Mouse (Mus musculus) fibroblast of lung, adult 2 months (primary cell): Measurements from ENCODE around the gene Cobl.

Source experiments
- DNase-seq: peaks from one replicate; pipeline ENCODE4 v3.0.0-alpha.2; 2011; ENCODE audit warnings: low read depth

The Cobl gene

GRCm38 (mm10) chr11:12464181-12465162 lies at the start of gene Cobl:
Gene Cobl, minus strand, starts transcription at chr11:12464960.
- no peak for DNase-seq

GRCm38 (mm10) chr11:12513796-12514195 lies 49.0 kb upstream of the Cobl start:
- no peak for DNase-seq

DNA sequence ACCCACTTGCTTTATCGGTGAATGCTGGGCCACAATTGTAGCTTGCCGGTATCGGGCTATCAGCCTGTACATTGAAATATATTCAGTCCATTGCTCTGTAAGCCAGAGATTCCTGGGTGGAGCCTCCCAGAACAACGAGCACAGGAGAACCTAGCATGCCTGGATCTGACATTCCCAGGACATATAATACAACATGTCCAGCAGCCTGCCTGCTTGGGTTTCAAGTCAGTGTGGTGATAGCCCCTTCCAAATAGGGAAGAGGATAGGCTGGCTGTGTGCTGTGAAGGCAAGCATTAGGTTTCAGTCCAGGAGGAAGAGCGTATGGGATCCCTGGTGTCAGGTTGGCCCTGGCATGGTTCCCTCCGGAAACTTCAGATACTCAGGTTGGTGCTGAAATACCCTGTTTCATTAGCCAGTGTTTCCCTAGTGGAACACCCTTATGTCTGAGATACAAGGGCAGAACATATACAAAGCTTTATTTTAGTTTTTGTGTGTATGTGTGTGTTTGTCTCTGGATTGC lies 41.7 kb upstream of the Cobl start:
- no peak for DNase-seq

- DNase-seq: no peak
These were observed 39.0 kb upstream of the Cobl start for GRCm38 (mm10) chr11:12503756-12504155.

- DNase-seq: no peak
These were observed 37.0 kb upstream of the Cobl start for GRCm38 (mm10) chr11:12501721-12502120.

DNA sequence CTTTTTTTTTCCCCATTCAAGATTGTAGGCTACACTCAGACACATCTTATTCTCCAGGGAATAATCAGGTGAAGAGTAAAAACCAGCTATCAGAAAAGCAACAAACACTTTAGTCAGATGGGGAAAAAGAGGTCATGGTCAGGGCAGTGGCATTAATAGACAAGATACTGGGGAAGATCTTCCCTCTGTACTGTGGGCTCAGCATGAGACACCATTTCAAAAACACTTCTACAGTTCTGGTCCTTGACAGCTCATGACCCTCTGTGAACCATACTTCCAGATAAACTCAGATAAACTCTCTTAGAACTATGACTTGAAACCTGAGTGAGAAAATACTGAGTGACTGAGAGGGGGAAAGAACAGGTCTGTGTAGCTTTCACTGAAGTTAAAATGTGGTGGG lies 29.0 kb upstream of the Cobl start:
- DNase-seq: no peak

DNA sequence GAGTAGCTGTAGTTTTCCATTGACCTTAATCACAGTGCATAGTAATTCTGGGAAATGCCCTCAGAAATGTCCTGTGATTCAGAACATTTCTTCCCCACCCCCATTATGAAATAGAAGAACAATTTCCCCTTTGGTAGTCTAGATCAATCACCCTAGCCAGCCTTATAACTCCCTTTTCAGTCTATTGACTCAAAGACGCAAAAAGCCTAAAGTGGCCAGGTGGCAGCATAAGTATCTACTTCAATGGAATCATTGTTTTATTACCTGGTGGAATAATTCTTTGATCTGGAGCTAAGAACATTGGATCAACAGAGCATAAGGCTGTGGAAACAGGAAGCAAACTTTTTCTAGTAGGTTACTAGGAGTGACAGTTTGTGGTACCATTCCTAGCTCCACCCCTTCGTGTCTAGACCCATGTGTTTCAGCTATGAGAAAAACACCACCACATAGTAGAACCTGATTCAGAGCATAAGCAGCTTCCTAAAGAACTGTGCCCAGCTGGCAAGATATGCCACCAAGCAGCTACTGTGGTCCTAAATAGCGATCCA lies 15.2 kb upstream of the Cobl start:
- peak; percentile 40 for DNase-seq

DNA sequence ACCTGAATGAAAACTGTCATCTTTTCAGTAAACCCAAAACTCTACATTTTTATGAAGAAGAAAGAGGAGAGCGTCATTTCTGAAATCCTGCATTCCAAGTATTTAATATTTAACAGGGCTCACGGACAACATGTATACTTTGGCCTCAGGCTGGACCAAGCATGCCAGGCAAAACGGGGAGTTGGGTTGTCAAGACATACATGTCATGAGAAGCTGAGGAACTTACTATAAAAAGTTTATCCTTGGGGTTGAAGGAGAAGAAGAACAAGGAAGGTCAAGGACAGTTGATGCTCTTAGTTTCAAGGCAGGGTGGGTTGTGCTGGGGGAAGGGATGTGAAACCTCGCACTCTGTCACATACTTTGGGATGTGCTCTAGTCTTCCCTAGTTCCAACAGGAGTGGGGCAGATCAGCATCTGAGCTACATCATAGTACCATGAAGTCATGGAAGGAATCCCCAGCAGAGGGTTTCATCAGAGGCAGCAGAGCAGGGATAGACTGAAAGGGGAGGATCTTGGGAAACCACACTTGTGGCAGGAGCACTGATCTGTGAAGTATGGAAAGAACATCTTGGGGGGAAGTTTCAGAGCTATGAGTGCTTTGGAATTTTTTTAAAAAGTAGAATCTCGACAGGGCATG lies 9.7 kb upstream of the Cobl start:
- no peak for DNase-seq

DNA sequence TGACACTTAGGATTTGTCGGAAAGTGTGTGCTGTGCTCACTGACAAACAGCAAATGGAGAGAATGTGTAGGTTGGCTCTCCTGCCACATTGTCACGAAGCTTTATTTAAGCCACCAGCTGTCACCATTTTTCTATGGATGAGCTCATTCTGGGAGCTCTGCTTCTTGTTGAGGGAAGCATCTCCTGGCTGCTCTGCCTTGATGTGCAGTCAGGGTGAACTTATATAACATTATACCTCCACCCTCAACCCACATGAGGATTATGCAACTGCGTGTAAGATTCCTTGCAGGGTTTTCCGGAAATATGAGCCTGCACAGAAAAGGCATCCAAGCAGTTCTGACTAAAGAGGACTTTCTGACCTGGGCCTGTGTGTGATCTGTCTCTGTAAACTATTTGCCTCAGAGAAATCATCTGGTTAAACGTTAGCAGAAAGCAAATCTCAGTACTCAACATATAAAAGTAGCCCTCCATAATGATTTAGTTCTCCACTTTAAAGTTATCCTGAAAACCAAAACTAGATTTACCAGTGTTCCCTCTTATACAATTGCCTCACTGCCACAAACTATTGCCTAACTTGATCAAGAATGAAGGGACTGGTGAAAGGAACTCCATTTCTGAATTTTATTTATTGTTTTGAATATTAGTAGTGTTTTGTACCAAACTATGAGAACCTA lies 9.0 kb upstream of the Cobl start:
- no peak for DNase-seq

GRCm38 (mm10) chr11:12469638-12470037 lies 4.9 kb upstream of the Cobl start:
- DNase-seq: no peak

GRCm38 (mm10) chr11:12468661-12469060 lies 3.9 kb upstream of the Cobl start:
- no peak for DNase-seq

GRCm38 (mm10) chr11:12467836-12468235 lies 3.1 kb upstream of the Cobl start:
- no peak for DNase-seq

DNA sequence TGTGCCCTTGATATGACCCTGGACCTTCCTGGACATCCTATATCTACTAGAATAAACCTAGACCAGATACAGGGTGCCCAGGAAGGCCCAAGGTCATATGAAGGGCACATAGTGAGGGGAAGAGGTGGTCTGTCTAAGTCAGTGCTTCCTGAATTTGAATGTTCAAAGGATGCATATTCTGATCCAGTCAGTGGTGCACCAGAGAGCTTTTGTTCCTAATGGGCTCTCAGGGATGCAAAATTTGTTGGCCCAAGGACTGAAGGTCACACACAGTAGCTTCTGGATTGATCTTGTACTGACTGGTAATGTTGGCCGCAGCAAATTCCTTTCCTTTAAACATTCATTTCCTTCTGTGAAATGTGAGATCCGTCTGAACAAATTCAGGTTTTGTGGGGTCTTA lies 2.5 kb upstream of the Cobl start:
- DNase-seq: no peak

GRCm38 (mm10) chr11:12466606-12467005 lies 1.8 kb upstream of the Cobl start:
- DNase-seq: no peak

DNA sequence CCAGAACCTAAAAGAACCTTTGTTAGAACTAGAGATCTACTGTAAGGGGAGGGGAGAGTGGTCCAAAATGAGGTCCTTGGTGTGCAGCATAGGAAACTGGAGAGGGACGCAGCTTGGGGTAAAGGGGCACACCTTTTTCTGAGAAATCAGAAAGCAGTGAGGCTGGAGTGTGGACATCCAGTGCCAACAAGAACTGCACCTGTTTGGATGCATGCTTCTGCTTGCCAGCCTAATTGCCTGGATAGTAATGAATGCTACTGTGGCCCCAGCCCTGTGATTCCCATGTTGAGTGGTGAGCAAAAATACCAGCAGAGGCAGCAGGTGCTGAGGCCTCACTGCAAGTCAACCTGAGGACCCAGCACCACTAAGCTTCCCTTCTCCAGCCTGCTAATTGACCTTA lies 469 bp upstream of the Cobl start:
- no peak for DNase-seq

DNA sequence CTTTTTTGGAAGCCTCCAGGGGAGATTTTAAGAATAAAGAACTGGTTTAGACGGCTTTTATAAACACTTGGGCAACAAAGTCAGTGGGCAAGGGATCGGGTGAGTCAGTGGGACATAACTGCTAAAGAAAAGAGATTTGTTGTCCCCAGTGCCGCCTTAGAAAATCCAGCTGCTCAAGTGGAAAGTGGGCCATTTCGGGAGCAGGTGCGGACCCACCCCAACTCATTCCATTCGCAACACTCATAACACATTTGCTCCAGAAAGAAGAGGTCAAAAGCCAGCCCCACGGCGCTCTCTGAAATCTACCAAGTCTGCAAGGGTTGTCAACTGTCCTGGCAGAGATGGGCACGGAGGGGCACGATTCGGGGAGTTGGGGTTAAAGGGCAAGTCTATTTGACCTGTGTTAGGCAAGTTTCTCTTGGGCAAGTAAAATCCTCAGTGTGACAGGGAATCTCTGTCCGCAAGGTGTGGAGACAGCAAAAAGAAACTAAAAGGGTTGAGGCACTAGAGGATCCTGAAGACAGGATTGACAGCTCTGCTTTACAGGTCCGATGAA lies 1.1 kb downstream of the Cobl start:
- no peak for DNase-seq

DNA sequence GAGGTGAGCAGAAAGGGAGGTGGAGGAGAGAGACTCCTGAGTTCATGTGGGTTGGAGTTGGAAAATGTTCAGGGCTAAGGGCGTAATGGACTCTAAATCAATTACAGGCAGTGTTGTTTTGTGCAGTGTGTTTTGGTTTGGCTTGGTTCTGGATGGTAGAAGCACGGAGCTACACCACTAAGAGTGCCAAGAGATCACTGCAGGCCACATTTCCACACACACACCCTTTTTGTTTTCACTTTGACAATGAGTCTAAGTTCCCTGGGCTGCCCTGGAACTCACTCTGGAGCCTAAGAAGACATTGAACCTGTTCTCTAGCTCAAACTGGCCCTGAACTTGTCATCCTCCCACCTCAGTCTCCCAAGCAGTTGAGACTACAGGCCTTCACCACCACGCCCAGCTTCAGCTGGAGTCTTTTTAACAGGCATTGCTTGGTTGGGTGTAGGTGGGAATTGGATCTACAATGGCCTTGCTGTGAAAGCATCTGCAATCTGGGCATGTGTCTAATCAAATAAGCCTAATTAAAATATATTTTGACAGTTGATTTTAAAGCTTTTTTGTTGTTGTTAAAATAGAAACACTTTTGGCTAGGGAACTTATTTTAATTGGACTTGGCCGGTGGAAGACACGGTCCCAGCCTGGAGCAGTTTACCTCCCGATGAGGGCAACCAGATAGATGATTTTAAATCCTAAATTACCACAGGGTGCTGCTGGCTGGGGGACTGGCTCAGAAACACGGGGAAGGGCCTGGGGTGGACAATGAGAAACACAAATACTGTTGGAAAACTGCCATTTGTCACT lies 4.8 kb downstream of the Cobl start:
- DNase-seq: peak; percentile 66

GRCm38 (mm10) chr11:12458814-12459213 lies 5.9 kb downstream of the Cobl start:
- DNase-seq: no peak

DNA sequence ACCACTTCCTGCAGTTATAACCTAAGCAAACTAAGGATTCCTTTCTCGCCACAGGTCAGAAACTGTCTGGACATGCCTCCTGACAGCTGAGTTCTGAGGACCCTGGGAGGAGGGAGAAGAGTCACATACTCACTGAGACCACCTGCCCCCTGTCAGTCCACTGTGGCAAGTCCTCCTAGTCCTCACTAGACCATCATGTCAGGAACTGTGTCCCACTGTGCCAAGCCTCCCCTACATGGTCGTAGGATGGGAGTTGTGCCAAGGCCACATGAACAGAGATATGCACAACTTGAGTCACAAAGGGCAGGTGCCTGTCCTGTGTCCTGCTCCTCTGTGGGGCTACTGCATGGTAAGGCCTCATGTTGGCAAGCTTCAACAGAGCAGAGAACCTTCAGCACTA lies 6.4 kb downstream of the Cobl start:
- DNase-seq: no peak

- no peak for DNase-seq
These were observed 16.7 kb downstream of the Cobl start for GRCm38 (mm10) chr11:12448101-12448500.

DNA sequence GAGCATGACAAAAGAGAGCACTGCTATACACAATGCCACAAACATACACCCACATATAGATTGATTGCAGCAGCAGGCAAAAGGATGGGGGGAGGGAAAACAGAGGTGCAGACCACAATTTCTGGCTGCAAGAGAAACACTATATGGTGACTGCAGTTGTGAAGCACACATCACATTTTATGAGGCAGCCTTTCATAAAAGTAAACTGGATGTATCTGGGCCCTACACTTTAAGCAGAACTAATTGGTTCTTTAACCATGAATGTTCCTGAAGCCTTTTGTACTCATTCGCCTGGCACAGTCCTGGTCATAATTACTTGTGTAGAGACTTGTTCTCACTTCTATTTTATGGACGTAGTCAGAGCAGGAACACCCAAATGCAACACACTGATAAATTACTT lies 19.5 kb downstream of the Cobl start:
- DNase-seq: no peak
